Mouse (Mus musculus): Measurements from ENCODE around the gene Ubtd2. TPM values are rescaled to one million over a fixed set of nuclear protein-coding genes. Genes with fewer than 3 reads are reported as not detected.
"Not testable (repeated sequence)": the region's sequence is repeated elsewhere in the genome, so short reads cannot be mapped to it uniquely, and the experiment has no call there.

Ubtd2 gene
- total and polyA plus RNA-seq, 2 experiments from 2014 or later = 11.6 to 22.1 TPM

GRCm38 (mm10) chr11:32510930-32511329 is 55.8 kb downstream of the Ubtd2 start:
- no peaks in the 10 kb centered on the region for H3K36me3 ChIP-seq (replicated peaks; ENCODE audit: control insufficient read depth, insufficient read depth, low read length)
- no peak overlapping the region for H3K27ac ChIP-seq (ENCODE audit: low read depth)
- 86% methylated on average over 1 of the region's 1 CpGs for WGBS
- no peak for DNase-seq (ENCODE audit: low spot score)
- H3K9ac ChIP-seq (replicated peaks; ENCODE audit: low read depth, low read length) = no peak overlapping the region
- no peak overlapping the region for H3K4me3 ChIP-seq (ENCODE audit: low read depth, low read length)
- no peak for ATAC-seq (ENCODE audit: insufficient read depth, low read depth)
- no peaks in the 10 kb centered on the region for H3K27me3 ChIP-seq (ENCODE audit: control insufficient read depth, insufficient read depth, low read length)
- TF ChIP-seq EP300 (IDR thresholded peaks at IDR 0.05; ENCODE audit: low read depth) (no peak), CTCF (IDR thresholded peaks at IDR 0.05; ENCODE audit: low read depth) (no peak)
- H3K4me1 ChIP-seq (ENCODE audit: control insufficient read depth, insufficient read depth) = no peaks in the 10 kb centered on the region
- no peaks in the 10 kb centered on the region for H3K9me3 ChIP-seq (replicated peaks; ENCODE audit: control insufficient read depth, low read length)
- H3K4me2 ChIP-seq (ENCODE audit: low read depth, low read length) = no peak overlapping the region

GRCm38 (mm10) chr11:32514853-32515252 is 59.7 kb downstream of the Ubtd2 start:
- WGBS = 91% methylated on average over 5 of the region's 5 CpGs
- H3K4me3 ChIP-seq (ENCODE audit: low read depth, low read length); DNase-seq (ENCODE audit: low spot score); H3K27me3 ChIP-seq (ENCODE audit: control insufficient read depth, insufficient read depth, low read length); H3K9me3 ChIP-seq (replicated peaks; ENCODE audit: control insufficient read depth, low read length); H3K36me3 ChIP-seq (replicated peaks; ENCODE audit: control insufficient read depth, insufficient read depth, low read length); H3K27ac ChIP-seq (ENCODE audit: low read depth); H3K4me2 ChIP-seq (ENCODE audit: low read depth, low read length); ATAC-seq (ENCODE audit: insufficient read depth, low read depth); H3K4me1 ChIP-seq (ENCODE audit: control insufficient read depth, insufficient read depth); H3K9ac ChIP-seq (replicated peaks; ENCODE audit: low read depth, low read length): not testable (repeated sequence)

GRCm38 (mm10) chr11:32516091-32516490 is 60.9 kb downstream of the Ubtd2 start:
- DNase-seq (ENCODE audit: low spot score) (no peak), ATAC-seq (ENCODE audit: insufficient read depth, low read depth) (no peak)
- H3K4me1 ChIP-seq (ENCODE audit: control insufficient read depth, insufficient read depth) = no peaks in the 10 kb centered on the region
- no peaks in the 10 kb centered on the region for H3K9me3 ChIP-seq (replicated peaks; ENCODE audit: control insufficient read depth, low read length)
- no peak overlapping the region for H3K27ac ChIP-seq (ENCODE audit: low read depth)
- H3K27me3 ChIP-seq (ENCODE audit: control insufficient read depth, insufficient read depth, low read length) = no peaks in the 10 kb centered on the region
- TF ChIP-seq CTCF (IDR thresholded peaks at IDR 0.05; ENCODE audit: low read depth) = no peak
- TF ChIP-seq EP300 (IDR thresholded peaks at IDR 0.05; ENCODE audit: low read depth) = no peak
- no peak overlapping the region for H3K4me2 ChIP-seq (ENCODE audit: low read depth, low read length)
- peaks cover 8% of the 10 kb centered on the region for H3K36me3 ChIP-seq (replicated peaks; ENCODE audit: control insufficient read depth, insufficient read depth, low read length)
- no peak overlapping the region for H3K4me3 ChIP-seq (ENCODE audit: low read depth, low read length)
- WGBS = 82% methylated on average over 12 of the region's 12 CpGs
- no peak overlapping the region for H3K9ac ChIP-seq (replicated peaks; ENCODE audit: low read depth, low read length)

- peaks cover 8% of the 10 kb centered on the region for H3K36me3 ChIP-seq (replicated peaks; ENCODE audit: control insufficient read depth, insufficient read depth, low read length)
- H3K4me2 ChIP-seq (ENCODE audit: low read depth, low read length) = no peak overlapping the region
- DNase-seq (ENCODE audit: low spot score) (no peak), ATAC-seq (ENCODE audit: insufficient read depth, low read depth) (no peak)
- no peaks in the 10 kb centered on the region for H3K9me3 ChIP-seq (replicated peaks; ENCODE audit: control insufficient read depth, low read length)
- no peaks in the 10 kb centered on the region for H3K4me1 ChIP-seq (ENCODE audit: control insufficient read depth, insufficient read depth)
- WGBS = 77% methylated on average over 8 of the region's 8 CpGs
- no peak overlapping the region for H3K9ac ChIP-seq (replicated peaks; ENCODE audit: low read depth, low read length)
- no peak overlapping the region for H3K27ac ChIP-seq (ENCODE audit: low read depth)
- no peak overlapping the region for H3K4me3 ChIP-seq (ENCODE audit: low read depth, low read length)
- TF ChIP-seq EP300 (IDR thresholded peaks at IDR 0.05; ENCODE audit: low read depth) (no peak), CTCF (IDR thresholded peaks at IDR 0.05; ENCODE audit: low read depth) (no peak)
- H3K27me3 ChIP-seq (ENCODE audit: control insufficient read depth, insufficient read depth, low read length) = no peaks in the 10 kb centered on the region
Observed at GRCm38 (mm10) chr11:32516916-32517712, 61.9 kb downstream of the Ubtd2 start.

GRCm38 (mm10) chr11:32518770-32519169 is 63.6 kb downstream of the Ubtd2 start:
- H3K4me1 ChIP-seq (ENCODE audit: control insufficient read depth, insufficient read depth) = no peaks in the 10 kb centered on the region
- H3K36me3 ChIP-seq (replicated peaks; ENCODE audit: control insufficient read depth, insufficient read depth, low read length) = peaks cover 8% of the 10 kb centered on the region
- H3K9ac ChIP-seq (replicated peaks; ENCODE audit: low read depth, low read length) = no peak overlapping the region
- TF ChIP-seq EP300 (IDR thresholded peaks at IDR 0.05; ENCODE audit: low read depth) = no peak
- no peak for TF ChIP-seq CTCF (IDR thresholded peaks at IDR 0.05; ENCODE audit: low read depth)
- H3K27me3 ChIP-seq (ENCODE audit: control insufficient read depth, insufficient read depth, low read length) = no peaks in the 10 kb centered on the region
- no peak for ATAC-seq (ENCODE audit: insufficient read depth, low read depth)
- DNase-seq (ENCODE audit: low spot score) = no peak
- 80% methylated on average over 4 of the region's 4 CpGs for WGBS
- no peak overlapping the region for H3K4me3 ChIP-seq (ENCODE audit: low read depth, low read length)
- H3K4me2 ChIP-seq (ENCODE audit: low read depth, low read length) = no peak overlapping the region
- no peak overlapping the region for H3K27ac ChIP-seq (ENCODE audit: low read depth)
- no peaks in the 10 kb centered on the region for H3K9me3 ChIP-seq (replicated peaks; ENCODE audit: control insufficient read depth, low read length)

GRCm38 (mm10) chr11:32519354-32519753 is 64.2 kb downstream of the Ubtd2 start:
- no peak overlapping the region for H3K27ac ChIP-seq (ENCODE audit: low read depth)
- H3K9me3 ChIP-seq (replicated peaks; ENCODE audit: control insufficient read depth, low read length) = no peaks in the 10 kb centered on the region
- WGBS = 81% methylated on average over 1 of the region's 1 CpGs
- no peaks in the 10 kb centered on the region for H3K4me1 ChIP-seq (ENCODE audit: control insufficient read depth, insufficient read depth)
- ATAC-seq (ENCODE audit: insufficient read depth, low read depth) (no peak), DNase-seq (ENCODE audit: low spot score) (no peak)
- no peaks in the 10 kb centered on the region for H3K27me3 ChIP-seq (ENCODE audit: control insufficient read depth, insufficient read depth, low read length)
- H3K9ac ChIP-seq (replicated peaks; ENCODE audit: low read depth, low read length) = no peak overlapping the region
- H3K4me3 ChIP-seq (ENCODE audit: low read depth, low read length) = no peak overlapping the region
- no peak overlapping the region for H3K4me2 ChIP-seq (ENCODE audit: low read depth, low read length)
- H3K36me3 ChIP-seq (replicated peaks; ENCODE audit: control insufficient read depth, insufficient read depth, low read length) = peaks cover 8% of the 10 kb centered on the region
- TF ChIP-seq EP300 (IDR thresholded peaks at IDR 0.05; ENCODE audit: low read depth) (no peak), CTCF (IDR thresholded peaks at IDR 0.05; ENCODE audit: low read depth) (no peak)

All from heart, postnatal 0 days (tissue).